Mouse (Mus musculus) embryonic fibroblast, embryonic 13.5 days (primary cell): Measurements from ENCODE around the gene Psmg4.

ENCODE experiments used
- CTCF ChIP-seq: IDR thresholded peaks from 2 replicates; pipeline ENCODE4 v1.5.1; 2011; ENCODE audit warnings: mild to moderate bottlenecking, control low read depth, low read length, moderate library complexity, borderline replicate concordance; ENCODE audit not compliant: insufficient read depth
- POLR2A ChIP-seq: IDR thresholded peaks from 2 replicates; pipeline ENCODE4 v1.6.1; 2011; ENCODE audit warnings: low read depth, mild to moderate bottlenecking, control low read depth, low read length, moderate library complexity

GRCm38 (mm10) chr13:34205216-34205615 is 42.5 kb downstream of the Psmg4 start:
- TF ChIP-seq POLR2A, result no peak
- TF ChIP-seq CTCF, result no peak
